Mouse (Mus musculus) intestine, postnatal 0 days (tissue): Measurements from ENCODE around the gene Serpinh1. TPM values are rescaled to one million over a fixed set of nuclear protein-coding genes. Genes with fewer than 3 reads are reported as not detected.

Experiments
- ATAC-seq: fragments of 200-750 bp; cut with Nextera tagmentation; 2 replicates; pipeline ENCODE4 v1.8.0; 2017; ENCODE audit warnings: mild to moderate bottlenecking, moderate TSS enrichment, moderate library complexity
- H3K27ac ChIP-seq: fragments of 300-500 bp; sonication (generic); 2 replicates; pipeline ENCODE4 v1.5.1; 2014; ENCODE audit warnings: mild to moderate bottlenecking, low read depth, low read length, moderate library complexity
- H3K27me3 ChIP-seq: fragments of 300-500 bp; sonication (generic); replicated peaks from 2 replicates; pipeline ENCODE4 v1.6.1; 2014; ENCODE audit warnings: low read length, mixed read lengths; ENCODE audit not compliant: control insufficient read depth, insufficient read depth
- H3K36me3 ChIP-seq: fragments of 300-500 bp; sonication (generic); 2 replicates; pipeline ENCODE4 v1.6.1; 2014; ENCODE audit warnings: mild to moderate bottlenecking, moderate library complexity; ENCODE audit not compliant: control insufficient read depth, insufficient read depth
- H3K4me1 ChIP-seq: fragments of 300-500 bp; sonication (generic); replicated peaks from 2 replicates; pipeline ENCODE4 v1.6.1; 2014; ENCODE audit warnings: antibody characterized with exemption, low read length, mixed read lengths; ENCODE audit not compliant: control insufficient read depth, insufficient read depth
- H3K4me2 ChIP-seq: fragments of 300-500 bp; sonication (generic); replicated peaks from 2 replicates; pipeline ENCODE4 v1.6.1; 2014; ENCODE audit warnings: low read depth, mild to moderate bottlenecking, moderate library complexity
- H3K4me3 ChIP-seq: fragments of 300-500 bp; sonication (generic); 2 replicates; pipeline ENCODE4 v1.5.1; 2014; ENCODE audit warnings: low read depth, low read length
- H3K9ac ChIP-seq: fragments of 300-500 bp; sonication (generic); 2 replicates; pipeline ENCODE4 v1.6.1; 2014; ENCODE audit warnings: mild to moderate bottlenecking, low read depth, low read length
- H3K9me3 ChIP-seq: fragments of 300-500 bp; sonication (generic); 2 replicates; pipeline ENCODE4 v1.6.1; 2016; ENCODE audit warnings: mixed run types; ENCODE audit not compliant: control insufficient read depth
- CTCF ChIP-seq: sonication (generic); IDR thresholded peaks from 2 replicates; pipeline ENCODE4 v1.5.1; 2016; ENCODE audit warnings: low read depth, mild to moderate bottlenecking, control low read depth, antibody characterized with exemption, moderate library complexity
- WGBS: fragments of 180-500 bp; shearing (Covaris S2); extraction: QIAGEN DNeasy Blood & Tissue Kit; methylation state at CpG from one replicate; pipeline ENCODE4 v1.1.7; 2014; 5-methylcytosine and 5-hydroxymethylcytosine counted together
- polyA plus RNA-seq: library from polyadenylated mRNA; unstranded; fragments of >200 nt; fragmentation: Nextera tagmentation; extraction: Ambion mirVana; gene quantifications from 2 replicates; pipeline ENCODE4 v1.2.1, GENCODE M21; 2015

The Serpinh1 gene
- polyA plus RNA-seq, 1 experiment from 2014 or later = 204 TPM

DNA sequence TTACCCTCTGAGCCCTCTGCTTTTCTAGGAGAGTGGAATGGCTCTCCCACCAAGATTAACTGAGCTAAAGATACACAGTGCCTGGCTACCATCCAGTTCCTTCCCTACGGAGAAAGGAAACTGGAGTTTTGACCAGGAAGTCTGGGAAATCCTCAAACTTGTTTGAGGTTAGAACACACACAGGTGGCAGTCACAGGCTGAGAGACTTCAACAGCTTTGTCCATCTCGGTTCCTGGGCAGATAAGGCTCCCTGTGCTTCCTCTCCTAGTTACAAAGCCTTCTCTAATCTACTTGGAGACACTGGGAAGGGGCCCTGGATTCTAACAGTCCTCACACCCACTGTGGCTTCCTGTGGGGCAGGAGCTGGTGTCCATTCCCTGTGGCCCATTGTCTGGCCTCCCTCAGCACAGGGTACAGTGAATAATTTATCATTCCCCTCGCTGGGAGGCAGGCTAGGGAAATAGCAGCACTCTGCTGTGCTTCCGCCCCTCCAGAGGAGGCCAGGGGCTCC is 31.1 kb upstream of the Serpinh1 start:
- H3K4me1 ChIP-seq = peaks cover 20% of the 10 kb centered on the region

DNA sequence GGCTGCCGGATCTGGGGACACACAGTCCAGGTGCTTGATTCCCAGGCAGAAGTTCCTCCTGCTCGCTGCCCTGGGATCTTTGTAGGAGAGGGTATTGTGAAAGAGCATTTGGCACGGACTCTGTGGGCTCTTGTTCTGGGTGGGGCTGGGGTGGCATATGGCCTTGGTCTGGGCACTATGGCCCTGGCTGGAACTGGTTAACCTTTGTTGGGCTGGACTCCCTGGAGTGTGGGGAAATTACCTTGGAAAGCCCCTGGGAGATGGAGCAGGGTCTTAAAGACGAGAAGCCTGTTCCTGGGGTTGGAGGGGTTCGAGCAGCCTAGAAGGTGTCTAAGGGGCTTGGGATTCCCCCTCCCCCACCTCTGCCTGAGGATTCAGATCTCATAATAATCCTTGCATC is 30.2 kb upstream of the Serpinh1 start:
- no peak overlapping the region for H3K9ac ChIP-seq
- ATAC-seq = no peak
- H3K4me3 ChIP-seq = peak overlapping the region; percentile 73
- H3K36me3 ChIP-seq = no peaks in the 10 kb centered on the region; the same call in 1 of the 2 replicates
- H3K27me3 ChIP-seq = no peaks in the 10 kb centered on the region
- H3K4me1 ChIP-seq = peaks cover 20% of the 10 kb centered on the region
- peak overlapping the region; percentile 98 for H3K4me2 ChIP-seq
- WGBS = 60% methylated on average over 5 of the region's 5 CpGs
- H3K9me3 ChIP-seq = no peaks in the 10 kb centered on the region
- TF ChIP-seq CTCF = no peak
- H3K27ac ChIP-seq = peak overlapping the region; percentile 2; the same call in 1 of the 2 replicates

More for the DNA sequence above, 31.1 kb upstream of the Serpinh1 start:
- no peaks in the 10 kb centered on the region for H3K9me3 ChIP-seq
- peaks cover 3% of the 10 kb centered on the region; the same call in 1 of the 2 replicates for H3K36me3 ChIP-seq
- no peak for ATAC-seq
- TF ChIP-seq CTCF = peak; percentile 44
- no peaks in the 10 kb centered on the region for H3K27me3 ChIP-seq
- H3K27ac ChIP-seq = no peak overlapping the region; the same call in 1 of the 2 replicates
- no peak overlapping the region for H3K4me3 ChIP-seq
- no peak overlapping the region for H3K9ac ChIP-seq
- 14% methylated on average over 4 of the region's 4 CpGs for WGBS
- H3K4me2 ChIP-seq = peak overlapping the region; percentile 98

GRCm38 (mm10) chr7:99382088-99383000 is 29.3 kb upstream of the Serpinh1 start:
- H3K4me3 ChIP-seq = peak overlapping the region; percentile 73

GRCm38 (mm10) chr7:99381214-99382087 is 28.4 kb upstream of the Serpinh1 start, which contains the start of gene Gdpd5:
Gene Gdpd5 (plus strand): TSS chr7:99381414.
- Histone ChIP-seq H3K9me3 (no peaks in the 10 kb centered on the region), H3K36me3 (no peaks in the 10 kb centered on the region), H3K27me3 (no peaks in the 10 kb centered on the region), H3K4me3 (peak within 1 kb of the TSS; percentile 73), H3K4me1 (peaks cover 12% of the 10 kb centered on the region; the same call in 1 of the 2 replicates), H3K9ac (peak within 1 kb of the TSS; percentile 76), H3K27ac (peak within 1 kb of the TSS; percentile 82), H3K4me2 (peak within 1 kb of the TSS; percentile 98)
- ATAC-seq = peak; percentile 92
- under 1% methylated on average over 72 of the region's 73 CpGs for WGBS
- TF ChIP-seq CTCF = no peak

More at GRCm38 (mm10) chr7:99382088-99383000, 29.3 kb upstream of the Serpinh1 start:
- no peaks in the 10 kb centered on the region for H3K9me3 ChIP-seq
- H3K4me2 ChIP-seq = peak overlapping the region; percentile 98
- no peak for ATAC-seq
- no peaks in the 10 kb centered on the region for H3K27me3 ChIP-seq
- H3K4me1 ChIP-seq = peaks cover 15% of the 10 kb centered on the region
- peak overlapping the region; percentile 82 for H3K27ac ChIP-seq
- peak overlapping the region; percentile 76 for H3K9ac ChIP-seq
- WGBS = 7% methylated on average over 30 of the region's 30 CpGs
- TF ChIP-seq CTCF = no peak
- H3K36me3 ChIP-seq = no peaks in the 10 kb centered on the region; the same call in 1 of the 2 replicates

- WGBS = 1% methylated on average over 24 of the region's 24 CpGs
- Histone ChIP-seq H3K4me2 (peak overlapping the region; percentile 98), H3K9ac (peak overlapping the region; percentile 76; the same call in 1 of the 2 replicates), H3K27ac (peak overlapping the region; percentile 60), H3K27me3 (no peaks in the 10 kb centered on the region), H3K4me1 (peaks cover 11% of the 10 kb centered on the region; the same call in 1 of the 2 replicates), H3K9me3 (no peaks in the 10 kb centered on the region), H3K4me3 (peak overlapping the region; percentile 73), H3K36me3 (no peaks in the 10 kb centered on the region)
- ATAC-seq = peak; percentile 51
- TF ChIP-seq CTCF = peak; percentile 65
These were observed 27.6 kb upstream of the Serpinh1 start for GRCm38 (mm10) chr7:99380491-99381213.
